Mouse (Mus musculus): ENCODE results near the gene Rmdn2. TPM values are rescaled to one million over a fixed set of nuclear protein-coding genes. Genes with fewer than 3 reads are reported as not detected.

Gene Rmdn2
- polyA plus RNA-seq, 1 experiment, result 11.8 TPM

DNA sequence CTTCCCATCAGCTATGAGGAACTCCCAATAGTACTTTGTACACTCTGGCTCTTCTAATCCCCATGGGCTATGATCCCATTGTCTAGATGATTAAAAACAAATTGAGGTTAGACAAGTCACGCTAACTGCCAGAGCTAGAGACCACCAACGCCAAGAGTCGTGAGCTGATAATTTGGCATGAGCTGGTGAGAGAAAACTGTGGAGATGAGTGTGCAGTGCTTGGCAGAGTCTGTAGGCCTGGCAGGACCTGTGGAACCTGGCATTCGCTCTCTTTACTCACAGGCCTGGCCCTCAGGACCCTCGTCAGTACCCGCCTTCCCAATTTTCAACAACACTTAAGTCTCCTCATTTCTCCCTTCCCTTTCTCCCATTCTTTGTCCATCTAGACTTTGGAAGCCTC, 83.9 kb downstream of the Rmdn2 start:
- no peak for DNase-seq (ENCODE audit: extremely low spot score in 1 of 2, low spot score in 1 of 2)

DNA sequence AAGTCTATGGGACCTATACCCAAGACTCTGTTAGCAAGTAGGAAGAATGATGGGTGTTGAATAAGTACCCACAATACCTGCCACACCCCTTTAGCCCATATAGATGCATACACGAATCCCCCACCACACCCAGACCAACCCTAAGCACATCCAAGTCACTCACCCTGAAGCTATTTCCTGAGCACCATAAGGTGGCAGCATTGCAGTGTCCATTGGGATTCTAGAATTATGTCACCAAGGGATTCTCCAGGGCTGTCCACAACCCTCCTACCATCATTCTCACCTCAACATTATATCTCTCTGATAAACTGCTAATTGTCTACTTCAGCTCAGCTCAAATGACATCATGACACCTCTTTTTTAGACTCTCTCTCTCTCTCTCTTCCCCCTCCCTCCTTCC, 87.5 kb downstream of the Rmdn2 start:
- DNase-seq (ENCODE audit: extremely low spot score in 1 of 2, low spot score in 1 of 2), result peak in 1 of 2 experiments; percentile 56

DNA sequence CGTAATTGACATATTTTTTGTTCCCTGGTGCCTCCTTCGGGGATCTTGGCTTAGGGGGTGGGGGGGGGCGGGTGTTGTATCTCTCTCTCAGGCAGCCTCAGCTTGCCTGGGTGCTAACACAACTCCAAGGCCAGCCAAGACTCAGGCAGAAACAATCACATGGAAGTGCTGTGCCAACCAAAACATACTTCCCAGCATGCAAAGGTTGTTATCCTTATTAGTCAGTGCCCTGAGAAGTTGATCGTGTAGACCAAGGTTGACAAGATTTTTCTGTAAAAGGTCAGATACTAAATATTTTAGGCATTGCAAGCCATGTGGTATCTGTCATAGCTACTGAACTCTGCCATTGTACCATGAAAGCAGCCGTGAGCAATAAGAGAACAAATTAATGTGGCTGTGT, 89.2 kb downstream of the Rmdn2 start:
- DNase-seq (ENCODE audit: extremely low spot score in 1 of 2, low spot score in 1 of 2), result no peak

DNA sequence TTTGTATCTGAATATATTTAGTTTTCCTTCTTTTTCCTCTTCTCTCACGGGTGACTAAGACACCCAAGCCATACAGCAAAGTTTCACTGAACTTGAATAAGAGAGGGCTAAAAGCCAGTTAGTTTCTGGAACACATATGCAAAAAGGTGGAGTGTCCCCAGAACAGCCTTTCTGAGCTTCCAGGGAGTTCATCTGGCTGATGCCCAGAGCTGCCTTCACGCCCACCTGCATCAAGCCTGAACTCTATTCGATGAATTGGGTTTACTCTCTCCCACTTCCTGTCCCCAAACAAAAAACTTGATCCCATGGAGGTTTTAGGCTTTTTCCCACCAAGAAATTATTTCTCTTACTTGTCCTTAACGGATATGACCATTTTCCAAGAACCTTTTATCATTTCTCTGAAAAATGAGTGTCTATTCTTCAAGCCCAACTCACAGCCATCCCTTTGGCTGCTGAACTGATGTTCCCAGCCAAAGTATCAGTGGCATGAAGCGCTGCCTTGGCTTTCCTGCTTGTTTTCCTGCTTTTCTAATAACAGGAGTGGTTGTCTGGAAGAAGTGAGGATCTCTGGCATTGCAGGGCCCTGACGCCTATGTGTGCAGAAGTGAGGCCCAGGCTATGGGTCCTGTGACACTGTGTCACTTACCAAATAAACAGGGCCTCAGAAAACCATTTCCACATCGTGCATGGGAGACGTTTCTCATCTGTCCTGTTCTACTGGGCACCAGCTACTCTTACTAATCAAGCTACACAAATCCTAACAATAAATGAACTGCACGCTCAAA, 94.2 kb downstream of the Rmdn2 start:
- DNase-seq (ENCODE audit: extremely low spot score in 1 of 2, low spot score in 1 of 2), result no peak

DNA sequence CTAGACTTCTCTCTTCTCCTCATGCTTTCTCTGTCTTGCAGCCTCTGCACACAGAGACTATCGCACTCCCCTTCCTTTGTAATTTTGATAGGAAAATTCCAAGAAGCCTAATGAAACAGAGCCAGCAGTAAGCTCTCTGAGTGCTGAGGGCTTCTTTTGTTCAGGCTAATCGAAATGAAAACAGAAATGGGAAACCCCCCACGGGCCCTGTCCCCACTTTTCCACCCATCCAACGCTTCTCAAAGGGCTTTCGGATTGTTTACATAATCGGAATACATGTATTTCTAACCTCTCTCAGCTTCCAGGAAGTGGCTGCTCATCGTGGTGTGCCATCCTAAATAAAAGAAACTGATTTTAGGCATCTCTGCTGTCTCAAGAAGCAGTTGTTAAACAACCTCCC, 96.5 kb downstream of the Rmdn2 start:
- DNase-seq (ENCODE audit: extremely low spot score in 1 of 2, low spot score in 1 of 2), result no peak

DNA sequence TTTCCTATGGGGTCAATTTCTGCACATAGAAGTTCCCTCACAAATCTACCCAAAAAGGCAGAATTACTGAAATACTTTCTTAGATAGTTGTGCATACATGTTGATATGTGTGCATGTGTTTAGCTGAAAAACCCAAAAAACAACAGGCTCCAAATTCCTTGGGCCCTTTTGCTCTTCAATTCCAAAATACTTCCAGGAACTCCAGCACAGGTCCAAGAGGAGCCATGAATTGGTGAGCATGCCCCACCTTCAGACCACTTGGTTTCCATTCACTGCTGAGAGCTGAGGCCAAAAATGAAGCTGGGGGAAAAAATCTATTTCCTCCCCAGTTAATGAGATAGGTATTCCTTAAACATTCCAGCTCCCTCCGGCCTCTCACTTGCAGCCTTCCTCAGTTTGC, 98.1 kb downstream of the Rmdn2 start:
- no peak for DNase-seq (ENCODE audit: extremely low spot score in 1 of 2, low spot score in 1 of 2)

DNA sequence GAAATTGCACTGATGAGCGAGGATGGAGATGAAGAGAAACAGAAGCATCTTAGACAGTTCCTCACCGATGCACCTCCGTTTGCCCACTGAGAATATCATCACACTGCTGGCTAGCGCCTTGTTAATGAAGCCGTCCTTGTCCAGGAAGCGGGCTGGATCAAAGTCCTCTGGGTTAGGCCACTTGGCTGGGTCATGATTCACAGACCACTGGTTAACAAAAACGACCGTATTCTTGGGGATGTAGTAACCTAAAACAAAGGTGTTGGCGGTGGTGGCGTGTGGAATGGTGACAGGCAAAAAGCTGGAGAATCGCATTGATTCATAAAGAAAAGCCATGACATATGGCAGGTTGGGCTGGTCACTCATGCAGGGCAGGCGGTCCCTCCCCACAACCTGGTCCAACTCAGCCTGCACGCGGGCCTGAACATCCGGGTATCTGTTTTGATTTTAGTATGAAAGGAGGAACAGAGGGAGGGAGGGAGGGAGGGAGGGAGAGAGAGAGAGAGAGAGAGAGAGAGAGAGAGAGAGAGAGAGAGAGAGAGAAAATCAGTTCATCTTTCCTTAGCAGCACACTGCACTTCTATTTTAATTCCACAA, 98.7 kb downstream of the Rmdn2 start:
- DNase-seq (ENCODE audit: extremely low spot score in 1 of 2, low spot score in 1 of 2), result no peak

DNA sequence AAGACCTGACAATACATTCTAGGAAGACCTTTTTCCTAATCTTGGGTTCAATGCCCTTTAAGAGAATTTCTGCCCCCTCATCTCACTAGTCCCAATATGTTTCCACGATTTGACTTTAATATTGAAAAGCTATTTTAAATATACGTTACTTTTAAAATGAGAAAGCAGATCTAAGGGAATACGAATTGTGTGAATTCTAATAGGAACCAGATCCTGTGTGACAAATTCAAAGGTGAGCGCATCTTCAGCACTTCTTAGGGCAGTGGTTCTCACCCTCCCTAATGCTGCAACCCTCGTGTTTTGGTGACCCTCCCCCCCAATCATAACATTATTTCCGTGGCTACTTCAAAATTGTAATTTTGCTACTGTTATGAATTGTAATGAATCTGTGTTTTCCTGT, 100.3 kb downstream of the Rmdn2 start:
- DNase-seq (ENCODE audit: extremely low spot score in 1 of 2, low spot score in 1 of 2), result no peak

DNA sequence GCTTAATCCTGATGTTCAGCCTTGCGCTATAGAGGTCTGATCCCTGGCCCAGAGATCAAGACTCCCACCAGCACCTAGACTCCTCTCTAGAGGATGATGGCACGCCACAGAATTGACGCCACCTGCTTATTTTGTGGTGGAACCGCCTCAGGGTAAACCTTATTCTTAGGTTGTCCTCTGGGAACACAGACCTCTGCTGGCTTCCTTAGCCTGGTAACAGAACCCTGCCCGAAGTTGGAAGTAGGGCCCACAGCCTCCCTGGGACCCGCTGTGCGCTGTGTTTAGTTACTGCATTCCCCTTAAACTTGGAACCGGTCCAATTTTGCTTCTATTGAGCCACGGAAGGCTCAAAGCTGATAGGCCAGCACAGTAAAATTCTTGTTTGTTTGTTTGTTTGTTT, 100.9 kb downstream of the Rmdn2 start:
- DNase-seq (ENCODE audit: extremely low spot score in 1 of 2, low spot score in 1 of 2), result no peak

DNA sequence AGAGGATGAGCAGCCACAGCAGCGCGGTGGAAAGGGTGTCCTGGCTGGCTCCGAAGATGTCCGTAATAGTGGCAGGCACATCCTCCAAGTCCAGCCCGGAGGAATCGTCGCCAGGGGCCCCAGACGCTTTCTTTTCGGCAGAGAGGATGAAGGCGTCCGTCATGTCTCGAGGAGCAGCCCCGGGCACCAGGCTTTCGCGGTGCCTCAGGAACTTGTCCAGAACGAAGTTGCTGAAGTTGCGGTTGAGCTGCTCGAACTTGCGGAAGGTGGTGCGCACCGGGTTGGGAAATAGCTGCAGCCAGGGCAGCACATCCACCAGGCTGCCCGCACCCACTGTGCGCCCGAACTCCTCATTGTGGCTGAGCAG, 101.6 kb downstream of the Rmdn2 start:
- no peak for DNase-seq (ENCODE audit: extremely low spot score in 1 of 2, low spot score in 1 of 2)

DNA sequence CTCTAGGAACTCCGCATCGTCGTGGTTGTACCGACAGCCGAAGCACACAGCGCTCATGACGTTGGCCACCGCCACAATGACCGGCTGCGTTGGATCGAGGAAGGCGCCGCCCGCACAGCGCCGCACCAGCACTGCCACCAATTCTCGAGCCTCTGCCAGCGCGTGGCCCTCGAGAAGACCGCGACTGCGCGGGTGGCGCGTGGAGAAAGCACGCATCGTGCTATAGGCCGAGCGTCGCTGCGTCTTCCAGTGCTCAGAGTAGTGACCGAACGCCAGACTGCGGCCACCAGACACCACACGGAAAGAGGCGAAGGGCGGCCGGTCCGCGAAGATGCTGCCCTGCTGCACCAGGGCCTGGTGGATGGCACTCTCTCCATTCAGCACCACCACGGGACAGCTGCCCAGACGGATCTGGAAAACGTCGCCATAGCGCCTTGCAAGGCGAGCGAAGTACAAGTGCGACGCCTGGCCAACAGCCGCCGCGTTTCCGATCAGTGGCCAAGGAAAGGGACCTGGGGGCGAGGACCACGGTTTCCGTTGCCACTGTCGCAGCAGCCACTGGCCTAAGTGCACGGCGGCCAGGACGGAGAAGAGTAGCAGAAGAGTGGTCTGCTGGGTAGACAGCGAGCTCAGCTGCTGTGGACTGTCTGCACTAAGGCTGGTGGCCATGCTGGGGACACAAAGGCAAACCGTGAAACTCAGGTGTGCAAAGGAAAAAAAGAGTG, 102.1 kb downstream of the Rmdn2 start:
- no peak for DNase-seq (ENCODE audit: extremely low spot score in 1 of 2, low spot score in 1 of 2)

DNA sequence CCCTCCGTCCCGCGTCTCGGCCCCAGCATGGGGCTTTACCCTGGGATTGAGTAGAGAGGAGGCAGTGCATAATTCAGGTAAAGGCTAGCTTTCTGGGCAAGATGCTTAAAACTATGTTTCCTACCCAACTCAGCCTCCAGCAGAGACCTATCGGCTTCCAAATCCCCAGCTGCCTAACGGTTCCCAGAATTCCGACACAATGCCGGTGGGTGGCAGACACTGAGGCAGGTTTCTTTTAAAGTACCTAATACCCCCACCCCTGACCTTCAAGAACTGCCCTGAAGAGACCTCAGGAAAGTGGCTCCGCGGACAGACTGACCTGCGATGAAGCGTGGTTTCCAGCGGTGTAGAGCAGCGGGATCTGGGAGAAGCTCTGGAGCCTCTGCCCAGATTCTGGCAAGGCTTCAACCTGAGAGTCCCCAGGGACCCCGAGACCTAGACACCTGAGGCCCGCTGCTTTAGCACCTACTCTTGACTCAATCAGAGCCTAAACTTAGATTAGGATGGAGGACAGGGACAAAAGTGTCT, 102.8 kb downstream of the Rmdn2 start:
- DNase-seq (ENCODE audit: extremely low spot score in 1 of 2, low spot score in 1 of 2), result no peak

DNA sequence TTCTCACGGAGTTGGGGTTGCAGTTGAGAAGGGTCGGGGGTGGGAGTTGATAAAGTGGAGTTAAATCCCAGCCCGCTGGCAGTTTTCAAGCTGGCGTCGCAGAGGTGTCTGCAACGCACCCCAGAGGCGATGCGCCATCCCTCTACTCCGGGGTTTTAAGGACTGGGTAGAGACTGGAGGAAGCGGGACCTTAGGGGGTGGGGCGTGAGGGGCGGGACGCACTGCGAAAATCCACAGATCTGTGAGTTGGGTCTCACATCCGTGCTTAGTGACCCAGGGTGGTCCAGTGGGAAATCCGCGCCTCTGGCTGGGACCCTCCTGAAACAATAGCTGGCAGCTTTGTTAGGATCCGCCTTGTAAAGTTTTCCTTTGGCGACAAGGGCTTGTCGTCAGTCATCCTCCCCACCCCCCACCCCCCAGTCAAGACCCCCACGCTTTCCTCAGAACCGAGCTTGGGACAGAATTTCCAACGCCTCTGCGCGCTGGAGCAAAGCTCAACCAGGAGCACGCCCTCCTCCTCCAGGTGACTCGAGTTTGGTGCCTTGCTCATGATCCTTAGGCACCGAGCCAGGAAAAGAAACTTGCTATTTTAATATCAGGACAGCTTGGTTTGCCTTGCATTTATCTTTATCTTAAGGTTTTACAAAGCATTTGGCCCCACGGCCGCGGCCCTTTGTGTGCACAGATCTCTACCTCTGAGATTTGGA, 103.4 kb downstream of the Rmdn2 start, which contains the start of gene Cyp1b1:
Gene Cyp1b1, minus strand, starts transcription at position 131 of the 707 bp plus-strand sequence.
- DNase-seq (ENCODE audit: extremely low spot score in 1 of 2, low spot score in 1 of 2), result no peak

DNA sequence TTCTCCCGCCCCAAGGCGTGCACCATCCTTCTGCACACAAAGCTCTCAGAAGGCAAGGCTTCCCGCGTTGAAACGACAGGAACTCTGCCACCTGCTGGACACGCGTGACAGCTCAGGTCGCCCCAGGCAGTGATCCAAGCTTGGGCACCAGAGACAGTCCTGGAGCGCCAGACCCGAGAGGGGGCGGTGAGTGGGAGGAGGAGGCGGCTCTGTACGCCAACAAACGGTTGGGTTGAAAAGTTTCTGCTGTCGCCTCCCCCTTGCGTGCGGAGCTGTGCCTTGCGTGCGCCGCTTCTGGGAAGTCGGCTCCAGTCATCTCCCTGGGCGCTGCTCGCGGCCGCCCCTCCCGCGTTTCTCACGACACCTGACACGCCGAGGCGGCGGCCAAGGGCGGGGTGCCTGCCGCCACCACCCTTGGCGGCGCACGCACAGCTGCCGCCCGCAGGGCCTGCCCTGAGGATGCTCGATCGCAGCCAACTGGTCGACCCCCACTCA, 104.0 kb downstream of the Rmdn2 start:
- DNase-seq (ENCODE audit: extremely low spot score in 1 of 2, low spot score in 1 of 2), result peak; percentile 64 to 90

DNA sequence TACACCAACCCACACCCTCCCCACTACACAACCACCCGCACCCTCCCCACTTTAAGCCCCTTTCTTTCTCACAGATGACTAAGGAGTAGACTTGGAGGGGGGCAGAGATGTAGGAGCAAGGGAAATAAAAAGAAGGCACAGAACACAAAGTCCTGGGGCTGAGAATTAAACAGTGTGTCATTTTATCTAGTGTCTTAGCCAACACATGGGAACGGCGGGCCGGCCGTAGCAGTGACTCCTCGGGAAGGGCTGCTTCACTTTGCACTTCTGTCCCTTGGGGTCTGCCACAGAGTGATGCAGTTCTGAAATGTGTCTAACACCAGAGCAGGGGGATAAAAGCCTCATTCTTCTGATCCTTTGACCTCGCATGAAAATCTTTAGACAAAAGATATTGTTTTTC, 109.0 kb downstream of the Rmdn2 start:
- DNase-seq (ENCODE audit: extremely low spot score in 1 of 2, low spot score in 1 of 2), result no peak

DNA sequence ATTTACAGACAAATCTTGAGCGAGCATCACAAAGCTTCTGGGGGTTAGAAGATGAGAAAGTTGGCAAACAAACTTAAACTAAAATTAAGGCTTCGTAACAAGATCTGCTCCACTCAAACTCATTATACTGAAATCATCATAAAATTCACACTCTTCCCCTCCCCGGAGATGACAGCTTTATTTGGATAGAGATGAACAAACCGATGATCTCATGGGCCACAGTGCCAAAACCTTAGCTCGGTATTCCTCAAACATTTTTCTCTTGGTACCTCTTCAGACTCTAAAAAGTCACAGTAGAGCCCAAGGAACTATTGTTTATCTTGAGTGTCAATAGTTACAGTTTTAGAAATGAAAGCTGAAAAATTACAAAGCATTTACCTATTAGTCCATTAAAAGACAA, 115.0 kb downstream of the Rmdn2 start:
- DNase-seq (ENCODE audit: extremely low spot score in 1 of 2, low spot score in 1 of 2), result no peak

DNA sequence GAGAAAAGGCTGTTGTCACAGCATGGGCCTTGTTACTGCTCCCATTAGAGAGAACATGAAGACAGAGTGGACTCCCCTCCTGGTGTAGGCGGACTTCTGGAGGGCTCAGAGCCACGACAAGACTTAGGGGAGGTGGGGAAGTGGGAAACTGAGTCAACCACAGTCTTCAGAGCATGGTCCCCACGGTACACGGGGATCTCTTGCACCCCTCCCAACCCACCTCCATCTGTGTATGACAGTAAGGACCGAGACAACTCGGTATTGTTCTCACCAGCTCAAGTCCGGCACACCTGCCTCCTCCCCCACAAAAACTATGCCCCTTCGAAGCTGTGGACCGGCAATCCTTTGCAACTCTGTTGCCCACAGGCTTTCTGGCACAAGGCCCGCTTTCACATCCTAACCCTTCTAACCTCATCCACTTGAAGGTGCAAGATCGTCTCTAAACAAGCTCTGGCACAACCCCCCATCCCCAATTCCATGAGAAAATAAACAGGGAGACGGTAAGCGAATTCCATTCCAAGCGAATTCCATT, 116.5 kb downstream of the Rmdn2 start:
- no peak for DNase-seq (ENCODE audit: extremely low spot score in 1 of 2, low spot score in 1 of 2)

DNA sequence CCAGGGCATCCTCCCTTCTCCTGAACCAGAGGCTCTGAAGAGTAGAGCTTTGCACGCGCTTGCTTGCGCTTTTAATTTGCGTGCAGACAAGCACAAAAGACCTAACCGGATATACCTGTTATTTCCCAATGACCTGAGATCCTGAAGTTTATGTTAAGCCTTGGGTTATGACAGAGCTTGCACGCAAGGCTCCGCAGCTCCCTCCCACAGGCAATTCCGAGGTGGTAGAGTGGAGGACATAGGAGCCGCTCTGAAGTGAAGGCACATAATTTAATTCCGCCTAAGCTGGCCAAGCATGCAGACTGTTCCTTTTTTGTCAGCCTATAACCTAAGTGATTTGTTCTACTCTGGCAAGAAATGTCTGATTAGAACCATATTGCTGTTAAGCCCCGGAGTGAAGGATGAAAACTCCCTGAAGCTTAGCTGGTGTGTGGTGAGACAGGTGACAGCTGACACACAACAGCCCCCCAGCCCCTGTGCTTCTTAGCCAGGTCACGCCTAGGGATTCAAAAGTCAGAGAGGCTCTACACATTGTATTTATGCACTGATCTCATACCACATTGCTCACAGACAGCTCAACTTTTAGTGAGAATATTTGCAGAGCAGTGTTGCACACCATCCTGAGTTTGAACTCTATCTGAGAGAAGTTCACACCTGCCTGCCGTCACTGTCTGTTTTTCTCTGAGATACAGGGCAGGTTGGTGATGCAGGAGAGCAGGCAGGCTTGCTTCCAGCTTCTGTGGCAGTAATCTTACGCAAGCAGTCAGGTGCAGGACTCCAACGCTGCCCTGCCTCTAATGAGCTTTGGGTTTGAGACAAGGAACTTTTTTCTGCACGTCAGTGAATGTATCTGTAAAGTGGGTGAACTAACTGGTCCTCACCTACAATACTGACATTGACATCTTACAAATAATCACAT, 117.2 kb downstream of the Rmdn2 start:
- DNase-seq (ENCODE audit: extremely low spot score in 1 of 2, low spot score in 1 of 2), result no peak

DNA sequence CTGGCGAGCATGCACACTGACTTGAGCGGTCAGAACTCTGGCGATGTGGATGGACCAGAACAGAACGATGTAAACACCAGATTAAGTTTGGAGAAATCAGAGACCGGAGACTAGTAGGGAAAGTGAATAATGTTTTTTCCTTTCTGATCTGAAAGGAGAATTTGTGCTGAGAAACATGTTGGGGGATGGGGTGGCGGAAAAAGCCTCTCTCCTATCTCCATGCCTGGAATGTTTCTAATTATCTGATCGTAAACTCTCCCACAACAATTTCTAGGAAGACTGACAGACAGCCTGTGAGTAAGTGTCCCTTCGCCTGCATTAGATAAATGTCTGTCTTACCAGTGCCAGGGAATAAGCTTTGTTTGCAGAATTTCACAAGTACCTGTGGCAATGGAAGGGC, 119.3 kb downstream of the Rmdn2 start:
- no peak for DNase-seq (ENCODE audit: extremely low spot score in 1 of 2, low spot score in 1 of 2)
